Mouse (Mus musculus): ENCODE measurements around the gene Popdc2. TPM values are rescaled to one million over a fixed set of nuclear protein-coding genes. Genes with fewer than 3 reads are reported as not detected.

The Popdc2 gene
- total RNA-seq, 2 experiments from 2014 or later: 764 to 831 TPM

GRCm38 (mm10) chr16:38376163-38376840 is 14.3 kb downstream of the Popdc2 start:
- peak; percentile 41 for DNase-seq

DNA sequence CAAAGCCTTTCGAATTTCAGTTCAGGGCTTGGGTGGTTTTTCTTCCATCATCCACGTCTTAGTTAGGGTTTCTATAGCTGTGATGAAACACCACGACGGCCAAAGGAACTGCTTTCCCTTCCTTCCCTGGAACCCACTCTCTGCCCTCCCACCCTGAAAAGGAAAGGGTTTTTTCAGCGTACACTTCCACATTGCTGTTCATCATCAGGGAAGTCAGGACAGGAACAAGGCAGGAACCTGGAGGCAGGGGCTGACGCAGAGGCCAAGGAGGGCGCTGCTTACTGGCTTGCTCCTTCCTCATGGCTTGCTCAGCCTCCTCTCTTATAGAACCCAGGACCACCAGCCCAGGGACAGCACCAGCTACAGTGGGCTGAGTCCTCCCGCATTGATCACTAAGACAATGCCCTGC is 14.8 kb downstream of the Popdc2 start:
- DNase-seq: peak; percentile 40

DNA sequence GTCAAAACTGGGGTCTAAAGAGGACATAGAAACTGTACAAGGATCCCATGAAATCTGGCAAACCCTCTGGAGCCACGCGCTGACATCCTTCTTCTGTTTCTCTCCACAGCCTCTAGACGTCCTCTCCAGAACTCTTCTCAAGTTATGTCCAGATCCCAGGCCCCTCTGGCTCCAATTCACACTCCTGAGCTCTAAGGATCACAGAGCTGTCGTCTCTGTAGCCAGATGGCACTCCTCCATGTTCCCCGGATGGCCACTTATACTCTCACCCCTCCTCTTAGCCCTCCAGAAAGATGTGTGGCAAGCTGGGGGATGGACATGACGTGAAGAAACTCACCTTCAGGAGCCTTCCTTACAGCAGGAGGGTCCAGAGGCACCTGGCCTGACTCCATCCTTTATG is 15.5 kb downstream of the Popdc2 start:
- DNase-seq: peak; percentile 37

- peak; percentile 27 for DNase-seq
These were observed 16.6 kb downstream of the Popdc2 start for GRCm38 (mm10) chr16:38378591-38378990.

DNA sequence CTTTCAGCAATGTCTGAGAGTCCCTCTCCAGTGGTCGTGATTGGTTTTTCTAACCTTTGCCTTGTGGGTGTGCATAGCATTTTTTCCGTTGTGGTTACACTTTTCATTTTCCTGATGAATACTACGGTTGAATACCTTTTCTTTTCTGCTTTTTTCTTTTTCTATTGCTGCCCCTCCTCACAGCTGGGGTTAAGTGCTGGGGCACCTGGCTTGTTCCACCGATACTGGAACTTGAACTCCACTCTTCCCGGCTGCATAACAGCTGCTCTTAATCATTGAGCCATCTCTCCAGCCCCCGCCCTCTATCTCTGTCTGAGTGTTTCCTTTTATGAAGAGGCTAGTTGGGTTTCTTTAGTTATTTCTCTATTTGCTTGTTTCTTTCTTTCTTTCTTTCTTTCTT is 17.1 kb downstream of the Popdc2 start:
- DNase-seq: no peak

GRCm38 (mm10) chr16:38379493-38379892 is 17.5 kb downstream of the Popdc2 start:
- DNase-seq: no peak

GRCm38 (mm10) chr16:38379926-38380325 is 17.9 kb downstream of the Popdc2 start:
- DNase-seq: no peak

- no peak for DNase-seq
These were observed 21.7 kb downstream of the Popdc2 start for GRCm38 (mm10) chr16:38383683-38384082.

GRCm38 (mm10) chr16:38385184-38385634 is 23.2 kb downstream of the Popdc2 start:
- no peak for DNase-seq

DNA sequence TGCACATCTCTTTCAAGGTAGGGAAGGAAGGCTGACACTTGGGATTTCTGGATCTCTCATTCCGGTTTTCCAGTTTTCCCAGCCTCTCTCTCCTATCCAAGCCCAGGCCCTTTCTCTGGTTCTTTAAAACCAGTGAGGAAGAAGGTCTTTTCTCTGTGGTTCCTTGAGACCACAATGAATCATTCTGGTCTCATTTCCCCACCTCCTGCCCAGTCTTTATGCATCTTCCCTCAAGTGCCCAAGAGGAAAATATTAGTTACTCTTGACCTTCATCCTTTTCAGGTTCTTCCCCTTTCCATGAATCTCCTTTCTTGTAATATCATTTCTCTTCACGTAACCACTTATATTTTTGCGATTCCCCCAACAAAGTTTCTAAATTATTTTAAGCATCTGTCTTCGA is 23.7 kb downstream of the Popdc2 start:
- DNase-seq: no peak

GRCm38 (mm10) chr16:38387389-38387788 is 25.4 kb downstream of the Popdc2 start:
- DNase-seq: no peak

- DNase-seq: no peak
These were observed 26.7 kb downstream of the Popdc2 start for GRCm38 (mm10) chr16:38388757-38389156.

GRCm38 (mm10) chr16:38389284-38389893 is 27.4 kb downstream of the Popdc2 start:
- DNase-seq: no peak

DNA sequence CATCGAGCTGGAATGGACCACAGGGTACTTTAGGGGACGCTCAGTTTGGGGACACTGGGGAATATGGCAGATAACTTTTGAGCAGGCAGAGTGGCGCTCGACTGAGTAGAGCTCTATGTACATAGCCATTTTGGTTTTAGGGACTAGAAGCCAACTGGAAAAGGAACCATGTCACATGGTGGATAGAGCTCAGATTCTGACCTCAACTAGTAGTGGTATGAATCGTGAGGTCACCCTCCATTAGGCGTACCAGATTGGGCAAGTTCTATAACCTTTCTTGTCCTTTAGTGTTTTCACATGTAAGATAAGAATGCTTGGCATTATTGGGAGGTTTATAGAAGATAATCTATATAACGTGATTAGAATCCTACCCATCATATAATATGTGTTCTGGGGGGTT is 28.3 kb downstream of the Popdc2 start:
- no peak for DNase-seq

GRCm38 (mm10) chr16:38392126-38392894 is 30.3 kb downstream of the Popdc2 start:
- peak; percentile 79 for DNase-seq

DNA sequence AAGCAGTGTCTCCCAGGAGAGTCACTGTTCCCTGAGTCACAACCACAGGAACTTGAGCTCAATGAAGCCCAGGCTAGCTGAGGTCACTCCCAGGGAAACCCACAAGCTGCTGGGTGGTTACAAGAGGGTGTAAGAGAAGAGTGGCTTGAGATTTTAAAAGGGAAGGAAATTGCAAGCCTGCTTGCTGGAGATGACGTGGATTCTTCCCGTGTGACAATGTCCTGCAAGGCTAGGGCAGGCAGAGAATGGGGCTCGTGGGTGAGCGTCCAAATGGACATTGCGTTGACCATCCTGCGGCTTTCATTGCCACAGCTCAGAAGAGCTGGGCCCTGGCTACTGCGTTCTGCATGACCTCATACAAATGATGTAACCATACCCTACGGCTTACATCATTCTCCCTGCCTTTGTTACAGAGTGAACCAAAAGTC is 32.2 kb downstream of the Popdc2 start:
- no peak for DNase-seq

DNA sequence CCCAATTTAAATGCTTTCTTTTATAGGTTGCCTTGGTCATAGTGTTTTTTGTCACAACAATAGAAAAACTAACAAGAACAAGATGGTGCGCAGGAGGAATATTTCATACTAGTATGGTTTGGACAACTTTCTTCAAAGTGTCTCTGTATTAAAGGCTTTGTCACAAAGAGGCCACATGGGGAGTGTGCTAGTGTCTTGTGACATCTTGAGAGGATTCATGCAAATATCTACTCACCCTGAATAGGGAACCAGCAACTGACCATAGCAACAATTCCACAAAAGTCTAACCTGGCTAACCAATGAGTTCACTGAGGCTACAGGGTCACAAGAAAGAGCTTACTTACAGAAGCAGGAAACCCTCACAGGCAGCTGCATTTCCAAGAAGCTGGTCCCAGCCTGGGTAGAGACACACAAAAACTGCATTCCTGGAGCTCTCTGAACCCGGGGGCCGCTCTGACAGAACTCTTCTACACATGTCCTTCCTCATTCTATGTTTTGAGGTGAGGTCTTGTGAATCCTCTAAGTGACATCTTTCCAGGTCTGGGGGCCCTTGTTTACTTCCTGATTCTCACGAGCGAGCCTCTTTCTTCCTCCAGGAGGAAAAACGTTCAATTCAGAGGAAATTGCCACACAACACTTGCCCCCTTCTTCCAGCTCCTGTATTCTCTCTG is 33.2 kb downstream of the Popdc2 start:
- DNase-seq: no peak

GRCm38 (mm10) chr16:38396155-38396554 is 34.1 kb downstream of the Popdc2 start:
- peak; percentile 81 for DNase-seq

GRCm38 (mm10) chr16:38398266-38398665 is 36.3 kb downstream of the Popdc2 start:
- no peak for DNase-seq

- DNase-seq: no peak
These were observed 37.1 kb downstream of the Popdc2 start for GRCm38 (mm10) chr16:38399076-38399475.

- peak; percentile 56 for DNase-seq
These were observed 37.7 kb downstream of the Popdc2 start for GRCm38 (mm10) chr16:38399531-38400231.

DNA sequence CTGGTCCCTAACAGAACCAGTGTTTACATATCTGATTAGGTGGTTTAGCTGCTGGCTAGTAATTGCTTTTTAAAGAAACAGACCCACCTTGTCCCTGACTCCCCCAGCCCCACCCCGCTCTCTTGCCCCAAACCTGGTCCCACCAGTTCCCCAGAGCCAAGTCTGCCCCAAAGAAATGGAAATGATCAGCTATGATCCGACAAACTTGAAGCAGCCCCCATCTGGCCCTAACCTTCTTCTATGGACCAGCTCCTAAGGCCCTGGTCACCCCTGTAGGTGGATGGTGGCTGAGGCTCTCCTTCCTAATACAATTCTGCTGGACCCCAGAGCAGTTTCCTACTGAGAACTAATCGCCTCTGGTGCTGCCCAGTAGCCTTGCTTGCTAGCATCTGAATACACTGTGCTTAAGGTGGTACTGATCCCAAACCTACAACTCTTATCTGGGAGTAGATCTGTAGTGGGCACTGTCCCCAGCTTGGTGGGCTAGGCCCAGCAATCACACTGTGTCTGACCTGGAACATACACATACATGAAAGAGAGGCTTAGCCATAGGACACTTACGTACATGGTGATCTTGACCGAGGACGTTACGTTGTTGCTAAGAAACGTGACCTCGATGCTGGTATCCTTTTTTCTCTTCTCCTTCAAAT is 38.4 kb downstream of the Popdc2 start:
- no peak for DNase-seq
